Mouse (Mus musculus): Measurements from ENCODE around the gene Tex46.
A peak's percentile ranks its signal among the peaks of the same experiment; 100 is the strongest.

Tex46 gene

DNA sequence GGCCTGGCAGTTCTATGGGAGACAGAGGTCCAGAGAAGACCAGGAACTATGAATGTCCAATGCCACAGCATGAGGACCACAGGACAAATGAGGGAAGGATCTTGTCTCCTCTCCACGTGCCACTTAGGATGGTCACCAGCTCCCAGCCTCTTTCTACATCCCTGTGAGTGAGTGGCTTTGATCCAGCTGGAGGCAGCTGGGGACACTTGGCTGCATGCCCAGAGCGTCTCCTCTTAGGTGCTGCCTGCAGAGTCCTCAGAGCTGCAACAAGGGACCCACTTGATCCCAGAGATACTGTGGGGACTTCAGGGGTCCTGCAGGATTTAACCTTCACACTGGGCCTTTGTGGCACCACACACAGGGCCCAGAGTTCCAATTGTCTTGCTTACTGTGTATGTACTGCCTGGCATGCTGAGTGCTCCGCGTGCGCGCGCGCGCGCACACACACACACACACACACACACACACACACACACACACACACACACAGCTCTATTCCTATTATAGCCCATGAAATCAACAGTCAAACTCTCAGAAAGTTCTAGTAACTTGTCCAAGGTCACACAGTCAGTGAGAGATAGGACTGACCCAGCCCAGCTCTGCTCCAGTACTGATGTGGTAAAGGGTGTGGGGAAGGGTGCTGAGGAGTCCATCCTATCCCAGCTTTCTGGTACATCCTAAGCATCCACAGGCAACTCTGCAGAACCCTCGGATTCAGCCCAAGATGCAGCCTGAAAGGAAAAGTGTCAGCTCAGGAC is 21.2 kb downstream of the Tex46 start:
- DNase-seq (ENCODE audit: low spot score): no peak

DNA sequence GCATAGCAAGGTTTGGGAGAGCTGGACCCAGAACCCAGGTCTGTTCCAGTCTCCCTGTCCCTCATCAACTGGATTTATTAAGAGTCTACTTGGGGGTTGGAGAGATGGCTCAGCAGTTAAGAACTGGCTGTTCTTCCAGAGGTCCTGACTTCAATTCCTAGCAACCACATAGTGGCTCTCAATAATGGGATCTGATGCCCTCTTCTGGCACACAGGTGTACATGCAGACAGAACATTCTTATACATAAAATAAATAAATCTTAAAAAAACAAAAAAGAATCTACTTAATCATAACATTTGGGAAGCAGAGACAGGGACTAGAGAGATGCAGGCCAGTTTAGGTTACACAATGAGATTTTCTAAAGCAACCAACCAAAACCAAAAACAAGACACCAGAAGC is 25.8 kb downstream of the Tex46 start:
- no peak for DNase-seq (ENCODE audit: low spot score)

- DNase-seq (ENCODE audit: low spot score): no peak
These were observed 26.3 kb downstream of the Tex46 start for GRCm38 (mm10) chr4:136636511-136636910.

- DNase-seq (ENCODE audit: low spot score): no peak
These were observed 26.8 kb downstream of the Tex46 start for GRCm38 (mm10) chr4:136636983-136637562.

DNA sequence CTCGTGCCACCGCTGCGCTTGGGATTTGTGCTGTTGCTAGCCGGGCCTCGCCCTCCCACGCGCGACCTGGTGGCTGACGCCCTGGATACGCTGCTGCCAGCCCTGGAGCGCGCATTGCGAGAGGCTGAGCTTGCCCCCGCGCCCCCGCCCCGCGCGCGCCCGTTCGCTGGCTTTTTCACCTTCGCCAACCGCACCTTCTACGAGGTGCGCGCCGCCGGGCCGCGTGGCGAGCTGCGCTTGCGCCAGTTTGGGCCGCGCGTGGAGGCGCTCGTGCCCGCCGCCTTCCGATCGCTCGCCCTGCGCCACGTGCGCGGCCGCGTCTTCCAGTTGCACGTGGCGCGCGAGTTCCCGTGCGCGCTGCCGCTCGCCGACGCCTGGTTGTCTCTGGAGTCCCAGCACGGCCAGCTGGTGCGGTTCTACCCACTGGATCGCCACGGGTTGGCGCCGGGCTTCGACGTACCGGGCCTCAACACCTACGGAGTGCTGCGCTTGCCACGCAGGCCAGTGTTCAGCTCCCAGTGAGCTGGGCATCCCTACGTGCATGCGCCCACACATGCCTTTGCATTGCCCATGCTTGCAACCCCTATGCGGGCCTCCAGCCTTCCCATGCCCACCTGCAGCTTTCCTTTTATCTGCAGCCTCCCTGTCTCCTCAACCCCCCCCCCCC is 27.5 kb downstream of the Tex46 start:
- DNase-seq (ENCODE audit: low spot score): no peak

DNA sequence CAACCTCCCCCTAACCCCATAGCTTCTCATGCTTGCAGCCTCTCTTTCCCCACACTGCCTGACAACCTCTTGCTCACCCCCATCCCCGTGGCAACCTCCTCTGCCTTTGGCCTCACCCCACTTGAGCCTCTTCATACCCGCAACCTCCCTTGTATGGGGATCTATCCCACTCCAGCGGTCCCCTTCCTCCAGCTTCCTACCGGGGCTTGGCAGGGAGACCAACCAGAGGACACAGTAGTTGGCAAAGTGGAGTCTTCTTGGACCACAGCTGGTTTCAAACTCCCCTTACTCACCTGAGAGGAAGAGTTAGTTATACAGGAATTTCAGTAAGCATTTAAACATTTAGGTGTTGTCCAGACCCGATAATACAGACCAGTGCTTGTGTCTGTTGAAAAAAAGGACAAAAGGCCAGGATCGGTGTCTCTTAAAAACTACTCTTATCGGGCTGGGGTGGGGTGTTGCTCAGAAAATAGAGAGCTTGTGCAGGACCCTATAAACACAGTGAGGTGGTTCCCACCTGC is 28.1 kb downstream of the Tex46 start:
- DNase-seq (ENCODE audit: low spot score): no peak

- DNase-seq (ENCODE audit: low spot score): no peak
These were observed 28.7 kb downstream of the Tex46 start for GRCm38 (mm10) chr4:136638890-136639289.

DNA sequence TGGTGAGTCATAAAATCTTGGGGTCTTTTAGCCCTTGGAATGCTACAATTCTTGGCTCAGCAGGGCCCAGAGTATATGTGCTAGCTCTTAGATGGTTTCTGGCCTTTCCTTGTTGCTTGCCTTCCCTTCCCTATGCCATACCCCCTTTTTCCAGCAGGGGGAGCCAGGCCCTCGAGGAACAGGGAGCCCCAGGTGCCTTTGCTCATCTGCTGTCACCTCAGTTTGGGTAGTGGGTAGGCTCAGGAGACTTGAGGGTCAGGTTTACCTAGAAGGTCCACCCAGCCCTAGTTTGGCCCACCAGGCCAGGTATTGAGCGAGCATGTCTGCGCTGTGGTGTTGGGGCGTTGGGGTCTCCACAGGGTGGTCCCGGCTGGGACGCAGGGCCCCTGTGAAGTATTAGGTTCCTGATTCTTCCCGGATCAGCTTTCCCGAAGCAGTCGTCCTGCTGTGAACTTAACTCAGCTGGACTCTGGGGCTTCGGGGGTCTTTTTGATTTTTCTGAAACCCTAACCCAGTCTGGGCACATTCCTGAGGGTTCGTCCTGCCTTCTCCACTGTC is 38.8 kb downstream of the Tex46 start:
- peak; percentile 79 for DNase-seq (ENCODE audit: low spot score)

DNA sequence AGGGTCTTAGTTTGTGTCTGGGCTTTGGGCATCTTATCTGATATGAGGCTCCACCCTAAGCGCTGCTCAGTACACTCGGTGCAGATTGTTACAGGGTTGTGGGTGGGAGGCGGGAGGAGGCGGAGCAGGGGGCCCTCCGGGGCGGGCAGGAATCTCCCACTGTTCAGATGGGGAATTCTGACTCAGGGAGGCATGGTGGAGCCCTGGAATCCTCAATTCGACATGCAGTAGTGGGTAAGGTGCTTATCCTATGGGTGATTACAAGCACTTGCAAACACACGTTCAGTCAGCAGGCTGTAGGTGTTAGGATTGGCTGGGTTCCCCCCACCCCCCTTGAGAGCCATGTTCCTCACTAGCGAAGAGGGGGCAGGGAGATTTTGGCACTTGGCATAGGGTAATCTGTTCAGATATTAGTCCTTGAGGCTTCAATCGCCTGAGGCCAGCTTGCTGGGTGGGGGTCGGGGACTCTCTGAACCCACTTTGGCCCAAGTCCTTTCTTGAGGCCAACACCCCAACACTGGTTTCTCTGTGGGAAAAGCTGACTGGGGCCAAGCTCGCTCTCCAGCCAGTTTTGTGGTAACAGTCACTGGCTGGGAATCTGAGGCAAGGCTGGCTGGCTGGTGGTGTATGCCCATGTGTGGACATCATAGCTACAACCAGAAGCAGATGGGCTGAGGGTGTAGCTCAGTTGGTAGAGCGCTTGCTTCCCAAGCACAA is 39.4 kb downstream of the Tex46 start:
- no peak for DNase-seq (ENCODE audit: low spot score)

DNA sequence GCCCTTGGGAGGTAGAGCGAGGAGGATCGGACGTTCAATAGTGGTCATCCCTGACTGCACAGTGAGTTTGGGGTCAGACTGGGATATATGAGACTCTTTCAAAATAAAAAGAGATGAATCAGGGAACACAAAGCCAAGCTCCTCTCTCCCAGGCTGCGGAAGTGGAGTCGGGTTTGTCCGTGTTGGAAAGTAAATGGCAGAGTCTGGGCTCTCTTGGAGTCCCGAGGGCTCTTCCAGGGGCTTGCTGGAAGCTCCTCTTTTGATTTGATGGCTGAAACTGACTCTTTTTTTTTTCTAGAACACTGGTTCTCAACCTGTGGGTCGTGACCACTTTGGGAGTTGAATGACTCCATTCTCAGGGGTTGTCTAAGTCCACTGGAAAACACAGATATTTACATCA is 40.0 kb downstream of the Tex46 start:
- DNase-seq (ENCODE audit: low spot score): no peak

DNA sequence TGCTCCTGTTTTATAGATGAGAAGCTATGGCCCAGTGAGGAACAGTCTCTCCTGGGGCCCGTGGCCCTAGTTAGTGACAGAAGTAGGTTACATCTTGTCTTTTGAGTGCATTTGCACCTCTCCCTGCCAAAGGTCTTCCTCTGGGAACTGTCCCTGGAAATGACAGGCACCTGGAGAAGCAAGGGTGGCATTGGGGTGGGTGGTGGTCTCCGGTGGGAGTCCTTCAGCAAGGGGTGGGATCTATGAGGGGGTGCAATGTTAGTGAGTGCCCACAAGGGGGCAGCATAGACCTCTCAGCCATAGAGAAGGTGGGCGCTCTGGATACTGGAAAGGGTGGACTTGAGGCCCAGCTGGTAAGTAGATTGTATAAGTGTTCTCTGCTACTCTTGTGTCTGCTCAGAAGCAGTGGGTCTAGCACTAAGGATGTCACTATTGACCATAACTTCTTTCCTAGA is 41.1 kb downstream of the Tex46 start:
- DNase-seq (ENCODE audit: low spot score): no peak

DNA sequence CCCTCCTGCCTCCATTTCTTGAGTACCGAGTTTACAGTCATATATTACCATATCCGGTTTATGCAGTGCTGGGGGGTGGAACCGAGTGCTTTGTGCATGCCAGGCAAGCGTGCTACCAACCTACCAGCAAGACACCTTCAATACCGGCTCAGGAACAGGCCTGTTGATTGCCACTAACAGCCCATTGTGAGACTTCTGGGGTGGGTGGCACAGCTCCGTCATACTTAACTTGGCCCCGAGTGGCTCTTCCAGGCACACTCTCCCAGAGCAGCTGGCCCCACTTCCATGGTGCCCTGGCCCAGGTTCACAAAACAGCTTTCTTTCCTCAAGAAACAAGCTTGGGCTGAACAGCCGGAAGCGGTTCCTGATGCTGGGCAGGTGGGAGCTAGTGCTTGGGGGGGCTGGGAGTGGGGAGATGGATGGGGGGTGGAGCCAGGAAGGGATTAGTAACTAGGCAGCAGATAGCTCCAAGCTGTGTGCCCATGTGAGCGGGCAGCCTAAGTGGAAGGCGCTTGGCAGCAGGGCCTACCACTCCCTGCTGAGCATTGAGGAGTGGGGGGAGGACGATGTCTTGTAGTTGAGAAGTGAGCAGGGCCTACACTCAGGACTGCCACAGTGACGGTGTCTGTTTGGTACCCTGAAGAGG is 41.8 kb downstream of the Tex46 start:
- no peak for DNase-seq (ENCODE audit: low spot score)

DNA sequence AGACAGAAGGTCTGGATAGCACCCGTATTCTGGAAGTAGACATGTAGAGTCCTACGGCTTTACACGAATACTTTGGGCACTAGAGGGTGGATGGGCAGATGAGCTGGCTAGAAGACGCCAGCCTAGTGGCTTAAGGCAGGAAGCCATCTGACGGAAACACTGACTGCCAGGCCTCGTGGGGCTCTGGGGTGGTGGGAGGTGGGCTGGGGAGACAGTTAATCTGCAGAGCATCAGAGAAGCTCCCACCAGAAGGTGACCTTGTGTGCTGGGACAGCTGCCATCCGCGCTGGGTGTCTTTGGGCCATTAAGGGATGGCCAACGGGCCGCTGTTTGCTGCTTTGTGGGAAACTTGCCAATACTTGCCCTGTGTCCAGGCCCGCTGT is 42.3 kb downstream of the Tex46 start:
- no peak for DNase-seq (ENCODE audit: low spot score)

DNA sequence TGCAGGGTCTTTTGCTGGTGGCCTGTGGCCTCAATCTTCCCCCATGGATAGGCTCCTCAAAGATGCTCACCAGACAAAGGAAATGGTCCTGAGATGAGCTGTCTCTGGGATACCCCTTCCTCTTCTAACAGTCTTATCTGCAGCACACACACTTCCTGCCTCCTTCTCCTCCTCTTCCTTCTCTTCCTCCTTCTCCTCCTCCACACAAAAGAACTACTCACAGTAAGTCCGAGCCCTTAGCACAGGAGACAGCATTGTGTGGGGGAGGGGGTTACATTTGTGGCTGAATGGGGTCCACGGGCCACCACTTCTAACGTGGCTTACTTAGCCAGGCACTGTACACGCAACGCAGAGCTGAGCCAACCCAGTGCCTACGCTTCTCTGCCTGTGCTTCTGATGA is 42.8 kb downstream of the Tex46 start:
- no peak for DNase-seq (ENCODE audit: low spot score)

- no peak for DNase-seq (ENCODE audit: low spot score)
These were observed 43.5 kb downstream of the Tex46 start for GRCm38 (mm10) chr4:136653692-136654234.

DNA sequence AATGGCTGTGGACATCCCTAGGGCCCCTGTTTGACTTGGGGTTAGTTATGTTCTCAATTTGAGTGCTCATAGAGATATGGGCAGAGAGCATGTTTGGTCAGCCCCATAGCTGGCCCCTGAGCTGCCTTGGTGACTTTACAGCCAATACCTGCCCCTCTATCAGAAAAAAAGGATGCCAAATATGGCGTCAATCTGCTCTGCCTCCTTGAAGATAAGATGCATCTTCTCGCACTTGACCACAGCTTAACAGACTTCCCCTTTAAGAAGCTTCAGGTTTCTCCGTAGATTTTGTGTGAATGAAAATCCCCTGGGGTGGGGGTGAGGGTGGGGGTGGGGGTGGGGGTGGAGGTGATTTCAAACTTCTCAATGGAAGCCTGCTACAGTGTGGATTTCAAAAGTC is 47.7 kb downstream of the Tex46 start:
- DNase-seq (ENCODE audit: low spot score): no peak
